Mouse (Mus musculus): Measurements from ENCODE around the gene Paqr8.

DNA sequence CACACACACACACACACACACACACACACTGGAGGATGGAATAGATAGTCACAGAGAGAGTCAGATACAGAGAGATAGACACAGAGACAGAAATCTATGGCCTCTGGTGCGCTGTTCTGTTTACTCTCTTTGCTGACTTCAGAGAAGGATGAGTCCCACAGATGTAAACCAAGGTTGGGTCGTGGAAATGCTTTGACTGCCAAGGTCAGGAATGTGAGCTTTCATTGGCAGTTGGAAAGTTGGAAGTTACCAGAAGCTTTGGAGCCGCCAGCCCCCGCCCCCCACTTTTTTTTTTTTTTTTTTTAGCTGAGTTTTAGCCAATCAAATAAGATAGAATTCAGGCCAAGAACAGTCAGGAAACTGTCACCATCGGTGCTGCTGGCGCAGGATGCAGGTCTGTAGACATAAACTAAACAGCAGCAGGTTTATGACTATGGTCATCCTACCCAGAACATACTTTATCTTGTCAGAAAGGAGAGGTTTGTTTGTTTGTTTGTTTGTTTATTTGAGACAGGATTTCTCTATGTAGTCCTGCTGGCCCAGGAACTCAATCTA, 27.2 kb downstream of the Paqr8 start:
- TF ChIP-seq CTCF (IDR thresholded peaks at IDR 0.05; ENCODE audit: control insufficient read depth, insufficient read depth, low read length), result no peak
- TF ChIP-seq POLR2A (IDR thresholded peaks at IDR 0.05; ENCODE audit: borderline replicate concordance, control insufficient read depth, low read depth, low read length), result no peak

Measured in bone marrow, adult 2 months (tissue).